ENCODE assay signal across 21 mouse cellular contexts in genomic region chr1:59595609-59596008, GRCm38 (mm10).
"Had no signal": no experiment of that assay in that cellular context is flagged by ENCODE, and none has a peak within 500 bp of the region (broad histone marks: within the 10 kb centered on the region; RNA-seq: fewer than 3 reads in every experiment).

No protein-coding gene starts in this region.

- H3K9me3 ChIP-seq: liver, embryonic 15.5 days; midbrain, embryonic 10.5 days; midbrain, embryonic 12.5 days; neural tube, embryonic 13.5 days; neural tube, embryonic 15.5 days had no signal

- H3K27ac ChIP-seq: liver, embryonic 15.5 days; macrophage; midbrain, embryonic 10.5 days; midbrain, embryonic 12.5 days; neural tube, embryonic 13.5 days; neural tube, embryonic 15.5 days had no signal

- H3K4me3 ChIP-seq: liver, embryonic 15.5 days; megakaryocyte, embryonic 14.5 days; midbrain, embryonic 10.5 days; midbrain, embryonic 12.5 days; myocyte; neural tube, embryonic 13.5 days; neural tube, embryonic 15.5 days had no signal

- ATAC-seq: liver, postnatal 0 days; midbrain, embryonic 16.5 days had no signal

- H3K4me2 ChIP-seq: liver, embryonic 15.5 days; midbrain, embryonic 12.5 days; neural tube, embryonic 13.5 days; neural tube, embryonic 15.5 days had no signal

- H3K9ac ChIP-seq: liver, embryonic 15.5 days; liver, postnatal 0 days; midbrain, embryonic 12.5 days; neural tube, embryonic 13.5 days; neural tube, embryonic 15.5 days had no signal

- H3K36me3 ChIP-seq: liver, embryonic 15.5 days; midbrain, embryonic 10.5 days; midbrain, embryonic 12.5 days; neural tube, embryonic 13.5 days; neural tube, embryonic 15.5 days had no signal

- DNase-seq: liver, postnatal 0 days; lung, postnatal 14 days; lung, postnatal 36 days; midbrain, embryonic 14.5 days; retina, postnatal 1 day; right cerebral cortex, adult 18-20 months; right cerebral cortex, postnatal 25 days; right cerebral cortex, postnatal 4 days; spleen, adult 18-20 months; thymus, adult 18-20 months; thymus, postnatal 14 days; thymus, postnatal 36 days had no signal
